Mouse (Mus musculus) cerebellum, postnatal 10 days (tissue): ENCODE data around the gene Scin.

Experiments
- DNase-seq, 2 experiments: peaks; one replicate each; pipeline ENCODE4 v3.0.0; 2021; ENCODE audit warnings: mixed read lengths in 2 of 2

Scin gene

DNA sequence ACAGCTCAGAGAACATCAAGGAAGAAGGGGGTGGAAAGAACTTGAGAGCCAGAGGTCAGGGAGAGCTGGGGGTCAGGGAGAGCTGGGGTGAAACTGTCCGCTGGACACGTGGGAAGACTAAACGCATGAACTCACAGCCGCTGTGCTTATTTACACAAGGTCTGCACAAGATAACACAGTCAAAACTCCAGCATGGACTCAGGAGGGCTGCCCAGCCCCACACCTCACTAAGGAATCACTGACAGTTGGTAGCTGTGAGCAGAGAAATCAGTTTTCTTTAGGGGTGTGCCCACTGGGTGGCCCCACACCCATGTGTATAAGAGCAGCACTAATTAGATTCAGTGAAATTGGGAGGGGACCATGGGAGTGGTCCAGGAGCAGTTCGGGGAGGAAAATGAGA, 27.2 kb downstream of the Scin start:
- no peak for DNase-seq

DNA sequence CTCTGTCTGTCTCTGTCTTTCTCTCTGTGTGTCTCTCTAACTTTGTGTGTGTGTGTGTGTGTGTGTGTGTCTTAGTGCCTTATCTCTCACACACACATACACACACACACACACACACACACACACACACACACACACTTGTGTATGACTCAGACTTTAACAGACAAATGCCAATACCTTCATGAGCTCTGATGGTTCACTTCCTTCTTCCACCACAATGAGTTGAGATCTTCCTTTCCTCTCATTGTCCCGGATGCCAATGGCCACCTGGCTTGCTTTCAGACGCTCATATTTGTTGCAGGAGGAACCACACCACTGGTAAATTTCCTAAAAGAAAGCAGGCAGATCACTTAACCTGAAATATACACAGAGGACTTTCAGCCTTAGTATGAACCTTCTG, 29.3 kb downstream of the Scin start:
- DNase-seq, result no peak

DNA sequence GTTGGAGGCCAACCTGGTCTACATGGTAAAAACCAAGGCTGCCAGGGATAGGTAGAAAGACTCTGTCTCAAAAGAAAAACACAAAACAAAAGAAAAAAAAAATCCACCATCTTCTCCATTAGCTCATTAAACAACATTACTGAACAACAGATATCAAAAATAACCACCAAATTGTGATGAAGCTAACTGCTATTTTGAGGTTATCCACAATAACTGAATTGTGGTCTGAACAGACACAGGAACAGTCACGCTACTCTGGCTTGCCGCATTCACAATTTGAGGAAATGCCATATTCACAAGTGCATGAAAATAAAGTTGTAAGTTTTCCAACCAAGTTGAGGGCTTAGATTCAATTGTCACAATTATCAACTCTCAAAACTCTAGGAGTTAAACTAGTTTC, 31.7 kb downstream of the Scin start:
- DNase-seq, result no peak

DNA sequence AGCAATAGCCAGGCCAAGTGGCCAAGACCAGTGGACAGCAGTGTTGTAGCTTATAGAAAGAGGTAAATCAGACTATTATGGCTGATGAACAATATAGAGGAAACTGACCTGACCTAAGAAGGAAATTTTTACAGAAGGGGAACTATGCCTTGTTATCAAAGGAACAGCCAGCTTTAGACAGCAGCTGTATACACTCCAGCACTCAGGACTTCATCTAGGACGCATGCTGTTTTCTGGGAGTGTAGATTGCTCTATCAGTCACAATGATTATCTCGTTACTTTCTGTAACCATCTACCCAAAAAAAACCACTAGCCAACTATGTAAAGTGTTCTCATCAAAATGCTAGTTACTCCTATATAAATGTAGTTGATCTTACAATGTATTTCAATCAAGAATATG, 34.6 kb downstream of the Scin start:
- DNase-seq, result no peak

DNA sequence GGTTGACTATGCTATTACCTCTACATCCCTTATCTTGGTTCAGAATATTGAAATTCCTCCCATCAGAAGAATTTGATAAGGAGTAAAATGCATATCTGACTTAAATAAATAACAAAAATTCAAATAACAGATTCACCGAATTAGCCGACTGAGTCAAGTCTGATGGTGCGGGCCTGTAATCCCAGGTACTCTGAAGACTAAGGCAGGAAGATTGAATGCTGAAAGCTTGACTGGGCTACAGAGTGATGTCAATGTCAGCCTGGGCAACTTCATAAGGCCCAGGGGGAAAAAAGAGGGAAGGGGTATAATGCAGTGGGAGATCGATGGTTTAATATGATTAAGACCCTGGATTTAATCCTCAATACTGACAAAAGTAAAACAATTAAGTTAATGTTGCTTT, 36.6 kb downstream of the Scin start:
- no peak for DNase-seq

DNA sequence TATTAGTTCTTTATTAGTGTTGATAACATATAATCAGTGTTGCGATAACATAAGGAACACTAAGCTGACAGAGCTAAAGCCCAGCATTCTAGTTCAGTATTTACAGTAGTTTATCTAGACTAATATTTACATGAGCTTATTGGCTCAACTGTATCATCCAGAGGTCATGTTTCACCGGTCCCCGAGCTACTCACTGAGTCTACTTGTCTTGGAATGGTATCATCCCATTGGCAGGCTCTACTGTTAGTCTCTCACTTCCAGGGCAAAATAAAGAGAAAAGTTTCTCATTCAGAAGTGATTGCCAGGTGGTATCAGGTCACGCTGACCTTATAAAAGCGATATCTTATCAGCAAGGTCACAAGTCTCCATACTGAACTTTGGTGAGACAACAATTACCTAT, 37.0 kb downstream of the Scin start:
- no peak for DNase-seq

DNA sequence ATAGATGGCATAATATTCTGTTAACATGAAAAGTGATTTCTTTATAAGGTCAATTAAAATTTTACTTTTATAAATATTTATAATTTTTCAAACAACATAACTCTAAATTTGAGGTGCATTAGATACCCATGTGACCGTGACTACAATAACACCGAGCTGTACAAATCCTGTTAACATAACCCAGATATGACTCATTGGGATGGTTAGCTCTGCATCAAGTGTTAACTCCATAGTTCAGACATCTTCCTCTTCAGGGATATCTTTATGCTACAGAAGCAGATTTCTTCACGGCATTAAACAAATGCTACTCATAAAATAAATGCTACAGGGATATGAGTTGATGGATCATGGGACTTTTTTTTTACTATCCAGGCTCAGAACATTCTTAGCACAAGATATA, 37.6 kb downstream of the Scin start:
- no peak for DNase-seq

DNA sequence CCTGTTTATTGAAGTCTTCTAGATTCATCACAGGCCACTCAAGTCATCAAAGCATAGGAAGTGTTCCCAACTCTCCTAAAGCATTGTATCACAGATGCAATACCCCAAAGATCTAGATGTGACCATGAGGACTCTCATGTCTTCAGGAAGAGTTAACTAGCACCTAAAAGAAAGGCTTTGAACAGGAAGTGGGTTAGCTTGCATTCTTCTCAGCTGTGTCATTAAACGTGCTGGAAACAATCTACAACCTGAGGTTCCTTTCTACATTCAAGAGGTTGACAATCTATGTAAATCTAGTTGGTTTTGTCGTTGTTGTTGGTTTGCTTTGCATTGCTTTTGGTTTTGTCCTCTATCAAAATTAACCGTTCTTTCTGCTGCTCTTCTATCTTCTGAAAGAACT, 44.0 kb downstream of the Scin start:
- DNase-seq, result no peak

DNA sequence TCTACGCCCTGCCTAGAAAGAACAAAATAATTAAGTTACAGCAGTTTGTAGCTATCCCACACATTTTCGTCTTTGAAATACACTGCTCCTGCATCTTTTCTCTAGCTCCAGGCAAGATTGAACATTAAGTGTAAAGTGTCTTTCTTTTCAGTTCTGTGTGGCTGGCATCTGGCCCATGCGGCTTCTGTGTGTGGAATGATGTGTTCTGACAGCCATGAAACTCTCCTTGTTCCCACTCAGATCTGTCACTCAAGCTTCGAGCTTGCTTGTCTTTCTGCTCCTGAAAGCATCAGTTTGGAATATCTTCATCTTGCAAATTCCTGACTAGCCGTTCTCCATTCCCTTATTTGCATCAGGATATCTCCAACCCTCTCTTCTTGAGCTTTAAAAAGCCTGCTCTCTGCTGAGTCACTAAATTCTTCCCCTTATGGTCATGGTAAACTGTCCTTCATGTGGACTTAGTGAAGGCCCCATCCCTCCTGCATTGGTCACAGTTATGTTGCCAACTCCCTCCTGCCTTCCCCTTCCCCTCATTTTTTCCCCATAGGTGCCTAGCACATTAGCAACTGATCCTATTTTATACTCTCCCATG, 48.2 kb downstream of the Scin start:
- peak; percentile 27 to 36 for DNase-seq

DNA sequence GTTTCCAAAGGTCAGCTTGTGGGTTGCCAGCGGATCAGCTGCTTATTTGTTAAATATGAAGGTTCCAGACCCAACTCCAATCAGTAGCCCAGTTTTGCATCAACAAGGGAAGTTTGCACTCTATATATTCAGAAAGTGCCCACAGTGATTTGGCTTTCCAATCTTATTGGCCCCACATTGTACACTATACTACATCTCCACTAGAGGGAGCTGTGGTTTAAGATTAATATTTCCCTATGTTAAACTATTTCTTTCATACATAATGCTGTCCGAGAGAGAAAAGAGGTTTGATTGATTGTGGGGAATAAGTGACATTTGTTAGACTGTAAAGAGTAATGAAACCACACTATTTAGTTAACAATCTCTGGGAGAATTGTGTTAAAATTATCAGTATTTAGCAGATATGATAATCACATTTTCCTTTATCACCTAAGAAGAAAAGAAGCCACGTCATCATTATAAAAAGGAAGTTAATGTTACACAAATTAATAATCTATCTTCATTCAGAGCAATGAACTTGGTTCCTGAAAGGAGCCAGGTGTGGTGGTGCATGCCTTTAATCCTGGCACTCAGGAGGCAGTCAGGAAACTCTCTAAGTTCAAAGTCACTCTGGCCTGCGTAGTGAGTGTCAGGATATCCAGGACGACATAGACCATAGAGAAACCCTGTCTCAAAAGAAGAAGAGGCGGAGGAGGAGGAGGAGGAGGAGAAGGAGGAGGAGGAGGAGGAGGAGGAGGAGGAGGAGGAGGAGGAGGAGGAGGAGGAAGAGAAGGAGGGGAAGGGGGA, 51.4 kb downstream of the Scin start:
- peak in 1 of 2 experiments; percentile 63 for DNase-seq

DNA sequence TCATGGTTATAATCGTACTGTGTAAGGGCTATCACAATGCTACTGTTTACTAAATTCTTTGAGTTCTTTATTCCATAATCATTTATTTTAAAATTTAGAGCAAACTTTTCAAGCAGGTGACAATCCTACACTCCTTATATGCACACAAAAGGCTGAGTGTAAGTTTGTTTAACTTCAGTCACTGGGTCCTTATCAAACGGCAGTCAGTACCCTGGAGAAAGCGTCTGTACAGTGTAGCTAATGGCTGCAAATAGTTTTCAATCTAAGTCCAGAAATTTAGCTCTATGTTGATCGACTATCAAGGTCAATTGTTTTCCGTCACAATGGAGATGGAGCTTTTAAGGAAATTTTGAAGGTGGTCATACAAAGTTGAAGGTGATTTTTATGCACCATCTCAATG, 52.0 kb downstream of the Scin start:
- DNase-seq, result no peak

DNA sequence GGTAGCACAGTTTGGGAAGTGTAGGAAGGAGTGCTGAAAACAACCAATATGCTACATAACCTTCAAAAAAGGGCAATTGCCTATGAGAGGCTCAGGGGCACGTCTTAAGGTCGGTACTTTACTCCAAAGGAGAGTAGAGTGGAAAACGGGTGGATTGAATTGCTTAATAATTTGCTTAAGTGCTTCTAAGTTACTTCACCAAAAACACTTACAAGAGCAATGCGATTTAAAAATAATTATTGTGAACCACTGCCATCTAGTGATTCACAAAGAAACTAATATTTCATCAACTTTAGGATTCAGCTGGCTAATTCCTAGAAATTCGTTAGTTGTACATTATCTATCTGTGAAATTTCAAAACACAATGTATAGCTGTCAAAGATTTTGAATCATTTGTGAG, 60.4 kb downstream of the Scin start:
- DNase-seq, result peak in 1 of 2 experiments; percentile 27

DNA sequence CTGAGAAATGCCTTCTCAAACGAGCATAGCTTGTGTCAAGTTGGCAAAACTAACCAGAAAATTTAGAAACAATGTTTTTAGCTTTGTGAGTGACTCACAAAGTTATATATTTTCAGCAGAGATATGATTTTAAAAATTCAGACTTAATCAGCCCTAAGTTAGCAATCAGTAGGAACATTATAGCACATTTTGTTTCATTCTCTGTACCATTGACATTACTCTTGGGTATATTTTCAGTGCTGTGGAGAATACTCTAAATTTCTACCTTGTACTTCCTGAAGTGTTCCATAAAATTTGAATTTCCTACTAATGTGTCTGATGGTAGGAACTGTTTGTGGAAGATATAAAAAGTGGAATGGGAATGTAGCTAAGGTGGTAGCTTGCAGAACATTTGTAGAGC, 87.0 kb downstream of the Scin start:
- no peak for DNase-seq

DNA sequence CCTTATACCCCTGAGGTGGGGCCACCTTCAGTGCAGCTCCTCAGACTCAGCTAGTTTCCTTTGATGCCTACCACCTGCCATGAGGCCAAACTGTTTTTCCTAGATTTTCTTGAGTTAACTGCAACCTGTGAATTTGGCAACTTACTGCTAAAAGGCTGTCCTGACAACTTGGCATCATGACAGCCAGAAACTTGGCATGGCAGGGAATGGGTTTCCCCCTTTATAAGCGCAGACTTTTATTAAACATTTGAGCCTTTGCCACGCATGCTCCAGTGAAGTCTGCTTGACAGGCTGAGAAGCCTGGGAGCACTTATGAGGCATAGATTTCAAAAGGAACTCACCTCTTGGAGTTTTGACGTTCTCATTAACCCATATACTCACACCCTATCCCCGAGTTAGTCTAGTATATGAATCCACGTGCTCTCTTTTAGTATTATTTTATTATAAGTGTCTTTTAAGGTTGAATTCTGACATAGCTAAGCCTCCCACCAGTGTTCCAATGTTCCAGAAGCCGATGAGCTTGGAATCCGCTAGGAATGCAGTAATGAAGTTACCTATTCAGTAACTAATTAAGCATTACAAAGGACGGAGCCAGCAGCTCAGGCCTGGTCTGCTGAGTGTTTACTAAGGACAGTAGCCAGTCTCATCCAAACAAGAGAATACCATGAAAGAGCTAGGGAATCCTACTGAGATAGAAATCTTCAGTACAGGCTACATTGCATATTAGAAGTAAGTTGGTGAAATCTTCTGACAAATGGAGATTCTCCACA, 90.0 kb downstream of the Scin start:
- DNase-seq, result peak; percentile 31 to 48

DNA sequence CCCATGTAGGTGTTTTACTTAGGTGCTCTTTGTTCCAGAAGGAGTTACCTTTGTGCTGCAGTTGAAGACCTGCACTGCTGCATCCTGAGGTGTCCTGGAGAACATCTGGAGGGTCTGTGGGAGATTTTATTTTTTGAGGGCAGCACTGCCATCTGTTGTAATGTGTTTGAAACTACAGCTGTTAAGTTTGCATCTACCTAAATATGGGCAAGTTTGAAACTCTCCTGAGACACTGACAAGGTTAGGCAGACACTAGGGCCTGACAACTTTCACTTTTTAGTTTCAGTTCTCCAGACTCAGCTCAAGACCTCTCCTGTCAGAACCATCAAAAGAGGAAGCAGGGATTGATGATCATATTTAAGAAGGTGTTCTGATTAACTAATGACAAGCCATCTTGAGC, 94.0 kb downstream of the Scin start:
- peak; percentile 22 to 29 for DNase-seq

DNA sequence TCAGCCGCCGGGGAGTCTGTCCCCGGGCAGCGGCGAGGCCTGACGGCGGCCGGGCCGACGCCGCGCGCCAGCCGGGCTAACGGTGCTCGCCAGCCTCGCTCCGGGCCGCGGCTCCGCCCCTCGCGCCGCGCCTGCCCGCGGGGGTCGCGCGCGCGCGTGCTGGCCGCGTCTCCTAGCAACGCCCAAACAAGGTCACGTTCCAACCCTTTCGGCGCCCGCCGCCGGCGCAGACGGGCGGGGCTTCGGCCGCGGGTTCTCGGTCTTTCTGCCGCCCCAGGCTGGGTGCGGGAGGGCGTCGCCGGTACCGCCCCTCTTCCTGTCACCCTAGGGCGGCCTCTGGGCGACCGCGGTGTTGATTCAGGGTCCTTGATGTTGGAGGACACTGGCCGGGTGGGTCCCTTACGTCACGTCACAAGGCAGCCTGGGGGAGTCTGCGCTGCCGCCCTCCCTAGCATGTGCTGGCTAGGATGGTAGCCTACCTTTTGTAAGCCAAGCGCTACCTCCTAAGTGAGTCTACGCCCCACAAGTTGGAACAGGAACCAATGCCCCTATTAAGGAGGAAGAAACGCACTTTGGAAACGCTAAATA, 96.1 kb downstream of the Scin start, which contains the start of gene Arl4a:
Gene Arl4a, minus strand, starts transcription at position 150 of the 588 bp plus-strand sequence.
- DNase-seq, result peak; percentile 92 to 94

DNA sequence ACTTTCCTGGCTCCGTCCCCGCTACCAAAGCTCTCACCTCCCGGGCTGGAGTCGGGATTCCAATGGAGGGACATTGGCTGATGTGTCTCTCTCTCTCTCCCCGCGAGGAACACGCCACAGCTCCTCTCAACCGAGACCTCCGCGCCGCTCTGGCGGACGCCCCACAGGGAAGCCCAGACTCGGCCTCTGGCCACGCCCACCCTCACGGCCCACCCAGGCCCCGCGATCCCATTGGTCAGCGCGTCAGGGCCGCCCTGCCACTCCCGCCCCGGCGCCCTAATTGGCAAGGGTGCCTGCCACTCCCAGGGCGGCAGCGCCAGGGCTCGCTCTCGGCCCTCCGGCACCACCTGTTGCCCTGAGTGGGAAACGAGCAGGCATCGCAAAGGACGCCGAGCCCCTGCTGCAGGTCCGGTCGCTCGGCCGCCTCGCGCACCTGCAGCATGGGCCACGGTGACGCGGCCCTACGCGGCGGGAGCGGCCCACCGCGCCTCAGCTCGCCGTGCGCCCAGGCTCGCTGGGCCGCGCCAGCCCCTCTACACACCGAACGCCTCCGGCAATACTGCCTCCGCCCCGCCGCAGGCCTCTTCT, 96.7 kb downstream of the Scin start:
- peak; percentile 99 for DNase-seq

DNA sequence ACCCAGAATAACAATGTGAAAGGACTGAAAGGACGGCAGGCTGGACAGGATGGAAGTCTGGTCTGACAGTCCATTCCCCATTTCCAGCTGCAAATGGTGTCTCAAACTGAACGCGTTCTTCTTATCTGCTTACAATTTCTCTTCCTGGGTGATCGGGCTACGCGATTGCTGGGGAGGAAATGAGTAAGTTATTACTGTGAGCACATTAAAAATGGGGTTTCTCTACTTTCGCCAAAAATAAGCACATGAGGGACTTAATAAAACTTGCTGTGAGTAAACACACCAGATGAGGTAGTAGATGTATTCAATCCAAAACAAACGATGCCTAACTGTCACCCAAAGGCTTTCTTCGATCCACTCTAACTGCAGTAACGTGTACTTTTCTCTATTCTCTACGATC, 97.4 kb downstream of the Scin start:
- peak in 1 of 2 experiments; percentile 27 for DNase-seq

DNA sequence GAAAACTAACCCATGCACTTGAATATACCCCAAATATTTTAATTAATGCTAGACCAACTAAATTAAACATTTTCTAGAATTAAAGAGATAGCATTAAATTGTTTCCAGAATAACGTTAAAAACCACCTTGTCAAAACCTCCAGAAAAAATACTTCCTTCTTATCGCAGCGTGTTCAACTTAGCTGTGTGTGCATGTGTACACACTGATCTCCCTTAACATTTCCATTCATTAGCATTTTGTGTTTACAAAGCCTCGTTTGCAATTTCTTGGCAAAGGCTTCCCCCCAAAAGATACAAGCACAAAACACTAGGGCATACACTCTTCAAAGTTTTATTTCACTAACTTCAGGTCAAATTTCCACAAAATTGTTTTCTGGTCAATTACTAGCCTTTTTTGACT, 98.5 kb downstream of the Scin start:
- DNase-seq, result no peak

DNA sequence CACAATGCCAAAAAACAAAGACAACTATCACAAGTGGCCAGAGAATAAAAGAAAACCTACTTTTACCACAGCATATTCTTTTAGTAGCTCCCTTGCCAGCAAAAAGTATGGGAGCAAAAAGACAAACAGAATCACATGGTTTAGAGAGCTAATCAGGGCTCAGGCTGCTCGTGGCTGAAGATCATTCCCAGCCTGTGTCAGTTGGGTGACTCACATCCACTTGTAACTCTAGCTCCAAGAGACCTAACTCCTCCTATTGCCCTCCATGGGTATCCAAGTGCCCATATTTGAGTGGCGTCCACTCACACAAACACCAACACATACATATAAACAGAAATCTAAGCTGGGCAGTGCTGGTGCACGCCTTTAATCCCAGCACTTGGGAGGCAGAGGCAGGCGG, 104.8 kb downstream of the Scin start:
- no peak for DNase-seq

DNA sequence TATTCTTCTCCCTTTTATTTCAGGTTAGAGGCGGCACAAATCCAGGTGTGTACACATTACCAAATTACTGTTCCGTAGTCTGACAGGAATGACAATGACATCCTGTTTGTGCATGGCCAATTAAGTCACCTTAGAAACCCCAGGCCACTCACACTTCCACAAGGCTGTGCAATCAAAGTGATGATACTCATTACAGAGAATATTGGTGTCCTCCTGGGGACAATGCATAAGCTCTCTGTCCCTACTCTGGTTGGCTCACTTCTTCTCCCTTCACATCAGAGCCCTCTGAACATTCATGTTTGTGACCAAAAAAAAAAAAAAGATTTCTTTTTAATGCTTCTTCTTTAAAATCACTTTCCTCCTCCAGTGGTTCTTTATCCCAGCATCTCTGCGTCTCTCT, 106.2 kb downstream of the Scin start:
- no peak for DNase-seq

DNA sequence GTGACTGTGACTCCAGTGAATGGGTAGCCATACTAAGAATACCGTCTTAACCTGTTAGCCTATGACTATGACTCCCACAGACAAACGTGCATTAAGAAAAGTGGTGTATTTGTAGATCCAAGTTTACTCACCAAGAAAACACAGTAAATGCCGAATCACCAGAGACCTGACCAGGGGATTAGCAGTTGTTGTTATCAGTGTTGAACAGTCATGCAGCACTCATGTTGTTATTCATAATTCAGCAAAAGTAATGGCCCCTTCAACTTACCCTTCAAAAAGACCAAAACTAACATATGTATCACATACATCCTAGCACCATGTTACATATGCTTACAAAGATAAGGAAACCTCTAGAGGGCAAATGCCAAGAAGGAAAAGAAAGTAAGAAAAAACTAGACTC, 106.6 kb downstream of the Scin start:
- no peak for DNase-seq

DNA sequence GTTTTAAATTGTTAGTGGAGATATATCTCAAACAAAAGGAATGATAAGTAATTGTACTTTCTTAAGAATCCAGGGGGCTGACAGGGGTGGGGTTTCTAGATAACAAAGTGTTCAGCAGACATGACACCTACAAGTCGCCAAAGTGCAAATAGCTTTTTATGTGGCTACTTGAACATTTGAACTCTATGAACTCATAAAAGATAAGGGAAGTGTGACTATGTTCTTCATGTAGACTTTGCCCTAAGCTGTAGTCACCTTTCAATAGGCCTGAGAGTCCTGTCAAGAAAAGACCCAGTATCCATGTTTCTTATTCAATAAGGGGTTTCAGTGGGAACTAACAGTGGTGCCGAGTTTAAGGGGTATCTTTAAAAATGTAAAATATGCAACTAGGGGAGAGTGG, 110.1 kb downstream of the Scin start:
- no peak for DNase-seq
